Mouse (Mus musculus) MEL-GATA-1-ER (cell line): Measurements from ENCODE around the gene Enox1.

Experiments
- DNase-seq: peaks from one replicate; pipeline ENCODE4 v3.0.0-alpha.2; 2012; ENCODE audit warnings: low read depth; ENCODE audit errors: extremely low read depth

Enox1 gene

GRCm38 (mm10) chr14:77370521-77370920 lies 214.0 kb downstream of the Enox1 start:
- no peak for DNase-seq

- DNase-seq: no peak
Measured at GRCm38 (mm10) chr14:77371977-77372376, 215.4 kb downstream of the Enox1 start.

- no peak for DNase-seq
Measured at GRCm38 (mm10) chr14:77373119-77373518, 216.6 kb downstream of the Enox1 start.

- DNase-seq: peak; percentile 42
Measured at GRCm38 (mm10) chr14:77375054-77375453, 218.5 kb downstream of the Enox1 start.

GRCm38 (mm10) chr14:77375618-77376017 lies 219.1 kb downstream of the Enox1 start:
- no peak for DNase-seq

- DNase-seq: no peak
Measured at GRCm38 (mm10) chr14:77376731-77377130, 220.2 kb downstream of the Enox1 start.

GRCm38 (mm10) chr14:77377439-77377838 lies 220.9 kb downstream of the Enox1 start:
- DNase-seq: no peak

- no peak for DNase-seq
Measured at GRCm38 (mm10) chr14:77377873-77378272, 221.3 kb downstream of the Enox1 start.

GRCm38 (mm10) chr14:77381532-77381931 lies 225.0 kb downstream of the Enox1 start:
- no peak for DNase-seq

- DNase-seq: no peak
Measured at GRCm38 (mm10) chr14:77385621-77386020, 229.1 kb downstream of the Enox1 start.

GRCm38 (mm10) chr14:77387877-77388276 lies 231.3 kb downstream of the Enox1 start:
- DNase-seq: no peak

GRCm38 (mm10) chr14:77389276-77389675 lies 232.7 kb downstream of the Enox1 start:
- DNase-seq: no peak

GRCm38 (mm10) chr14:77392476-77392875 lies 235.9 kb downstream of the Enox1 start:
- DNase-seq: no peak

- no peak for DNase-seq
Measured at GRCm38 (mm10) chr14:77406241-77407114, 249.9 kb downstream of the Enox1 start.

GRCm38 (mm10) chr14:77409271-77409940 lies 252.8 kb downstream of the Enox1 start:
- no peak for DNase-seq

GRCm38 (mm10) chr14:77410354-77410753 lies 253.8 kb downstream of the Enox1 start:
- DNase-seq: no peak

GRCm38 (mm10) chr14:77413106-77413505 lies 256.5 kb downstream of the Enox1 start:
- DNase-seq: no peak

GRCm38 (mm10) chr14:77416358-77416757 lies 259.8 kb downstream of the Enox1 start:
- DNase-seq: no peak

GRCm38 (mm10) chr14:77421031-77421430 lies 264.5 kb downstream of the Enox1 start:
- DNase-seq: no peak

GRCm38 (mm10) chr14:77423194-77423593 lies 266.6 kb downstream of the Enox1 start:
- no peak for DNase-seq

GRCm38 (mm10) chr14:77439426-77439825 lies 282.9 kb downstream of the Enox1 start:
- DNase-seq: no peak

- DNase-seq: no peak
Measured at GRCm38 (mm10) chr14:77440805-77441204, 284.2 kb downstream of the Enox1 start.

GRCm38 (mm10) chr14:77441541-77441940 lies 285.0 kb downstream of the Enox1 start:
- DNase-seq: no peak
